In genomic region chr8:128472871-128473270, GRCm38 (mm10) we compare ENCODE assay signal across 23 mouse cellular contexts.
A peak's percentile ranks its signal among the peaks of the same experiment; 100 is the strongest.
DNase-seq lines count a peak whose midpoint lies in the region; ATAC-seq and TF ChIP-seq lines count a peak whose summit lies in the region.
"Had no signal": no experiment of that assay in that cellular context is flagged by ENCODE, and none has a peak within 500 bp of the region (broad histone marks: within the 10 kb centered on the region; RNA-seq: fewer than 3 reads in every experiment).

No protein-coding gene starts in this region.

- H3K9ac ChIP-seq in liver, adult 2 months (ENCODE audit: low read depth, low read length), result no peak overlapping the region
- H3K9ac ChIP-seq in liver, embryonic 12.5 days, result no peak overlapping the region
- H3K9ac ChIP-seq: embryonic facial prominence, embryonic 12.5 days; forebrain, embryonic 13.5 days; forebrain, embryonic 15.5 days; forebrain, postnatal 0 days had no signal

- no peaks in the 10 kb centered on the region for H3K27me3 ChIP-seq in cerebellum, adult 2 months (ENCODE audit: control insufficient read depth, insufficient read depth, low read length)
- no peaks in the 10 kb centered on the region for H3K27me3 ChIP-seq in liver, adult 2 months (ENCODE audit: control insufficient read depth, insufficient read depth, low read length)
- H3K27me3 ChIP-seq in liver, embryonic 12.5 days (replicated peaks), result no peaks in the 10 kb centered on the region
- H3K27me3 ChIP-seq: CH12.LX; embryonic facial prominence, embryonic 12.5 days; forebrain, embryonic 13.5 days; forebrain, embryonic 15.5 days; Patski had no signal

- peaks cover 65% of the 10 kb centered on the region for H3K36me3 ChIP-seq in liver, adult 2 months (ENCODE audit: control insufficient read depth, insufficient read depth, low read length)
- H3K36me3 ChIP-seq in liver, embryonic 12.5 days, result peaks cover 21% of the 10 kb centered on the region
- H3K36me3 ChIP-seq: G1E had no signal

- WGBS in cerebellum, adult 2 months, result 12% methylated on average over 2 of the region's 2 CpGs
- 27% methylated on average over 2 of the region's 2 CpGs for WGBS in liver, adult 2 months
- WGBS in liver, embryonic 12.5 days (ENCODE audit: insufficient replicate concordance), result 84% methylated on average over 2 of the region's 2 CpGs

- no peaks in the 10 kb centered on the region for H3K9me3 ChIP-seq in liver, embryonic 12.5 days (replicated peaks)
- H3K9me3 ChIP-seq: embryonic facial prominence, embryonic 10.5 days; embryonic facial prominence, embryonic 12.5 days; forebrain, embryonic 13.5 days; forebrain, embryonic 15.5 days; G1E had no signal

- H3K4me3 ChIP-seq in cerebellum, adult 2 months (replicated peaks; ENCODE audit: insufficient read depth, low read depth, low read length), result no peak overlapping the region
- H3K4me3 ChIP-seq in layer of hippocampus, adult 2 months, result no peak overlapping the region
- no peak overlapping the region for H3K4me3 ChIP-seq in liver, adult 2 months (ENCODE audit: insufficient read depth, low read depth, low read length)
- H3K4me3 ChIP-seq in liver, embryonic 12.5 days, result no peak overlapping the region
- H3K4me3 ChIP-seq: embryonic facial prominence, embryonic 10.5 days; embryonic facial prominence, embryonic 12.5 days; forebrain, embryonic 13.5 days; forebrain, embryonic 15.5 days had no signal

- H3K4me1 ChIP-seq in cerebellum, adult 2 months (ENCODE audit: control insufficient read depth, insufficient read depth, low read length), result no peaks in the 10 kb centered on the region
- peaks cover 20% of the 10 kb centered on the region for H3K4me1 ChIP-seq in liver, adult 2 months (ENCODE audit: control insufficient read depth, insufficient read depth, low read length)
- no peaks in the 10 kb centered on the region for H3K4me1 ChIP-seq in liver, embryonic 12.5 days

- H3K27ac ChIP-seq in cerebellum, adult 2 months (ENCODE audit: insufficient read depth, low read length), result no peak overlapping the region
- peak overlapping the region; percentile 32 for H3K27ac ChIP-seq in layer of hippocampus, adult 2 months
- H3K27ac ChIP-seq in liver, adult 2 months (replicated peaks; ENCODE audit: insufficient read depth, low read depth, low read length), result peak overlapping the region; percentile 47
- no peak overlapping the region for H3K27ac ChIP-seq in liver, embryonic 12.5 days
- H3K27ac ChIP-seq: embryonic facial prominence, embryonic 10.5 days; embryonic facial prominence, embryonic 12.5 days; forebrain, embryonic 13.5 days; forebrain, embryonic 15.5 days had no signal

- ATAC-seq in liver, embryonic 12.5 days, result no peak
- ATAC-seq: activated CD4-positive, CD25-positive, alpha-beta regulatory T cell, adult 4 months; forebrain, embryonic 13.5 days; forebrain, embryonic 15.5 days; forebrain, postnatal 0 days; Patski had no signal

- no peak for TF ChIP-seq POLR2A in cerebellum, adult 2 months (IDR thresholded peaks at IDR 0.05; ENCODE audit: borderline replicate concordance, insufficient read depth, low read length)
- no peak for TF ChIP-seq POLR2A in liver, adult 2 months (IDR thresholded peaks at IDR 0.05; ENCODE audit: extremely low read depth, insufficient read depth, low read length)

- peak; percentile 63 to 71 for DNase-seq in cerebellum, postnatal 10 days
- DNase-seq in cerebellum, adult 2 months, result no peak
- DNase-seq in heart, adult 11 months, result peak; percentile 82
- DNase-seq in heart, postnatal 10 days, result no peak
- no peak for DNase-seq in layer of hippocampus, adult 2 months (ENCODE audit: low spot score in 2 of 2)
- no peak for DNase-seq in layer of hippocampus, postnatal 25 days (ENCODE audit: extremely low spot score in 1 of 2, low spot score in 1 of 2)
- DNase-seq in liver, adult 2 months (ENCODE audit: extremely low read depth, low read depth, low spot score), result peak; percentile 49
- DNase-seq: adrenal gland, adult 8-10 months; adrenal gland, postnatal 14 days; adrenal gland, postnatal 36 days; B cell, adult 2 months; cerebellum, adult 11-12 months; cerebellum, adult 8-10 months; forebrain, postnatal 0 days had no signal

- H3K4me2 ChIP-seq in liver, embryonic 12.5 days, result no peak overlapping the region
- H3K4me2 ChIP-seq: embryonic facial prominence, embryonic 12.5 days; forebrain, embryonic 13.5 days; forebrain, embryonic 15.5 days had no signal

- intact Hi-C loops in heart, postnatal 10 days (cut with DNase I), result no loop called here

- no peak for TF ChIP-seq CTCF in cerebellum, adult 2 months (IDR thresholded peaks at IDR 0.05; ENCODE audit: borderline replicate concordance, insufficient read depth, low read depth, low read length)
- no peak for TF ChIP-seq CTCF in layer of hippocampus, adult 2 months (conservative IDR thresholded peaks at IDR 0.05)
- TF ChIP-seq CTCF in liver, adult 2 months (IDR thresholded peaks at IDR 0.05; ENCODE audit: low read depth, low read length), result no peak

- peaks cover 1% of the 10 kb centered on the region; the same call in 1 of the 2 replicates for H3K79me2 ChIP-seq in liver, adult 2 months (ENCODE audit: control insufficient read depth, insufficient read depth, low read length)

Comparison
In these comparisons a context has a peak if more than half of its experiments do, and no peak if none do; other contexts are left out.
1. DNase-seq: peak in cerebellum, postnatal 10 days (2 of 2), heart, adult 11 months (single experiment) and liver, adult 2 months (single experiment); none in cerebellum, adult 2 months (0 of 2), heart, postnatal 10 days (0 of 2), layer of hippocampus, adult 2 months (0 of 2) and layer of hippocampus, postnatal 25 days (0 of 2).
2. H3K27ac ChIP-seq: peak in layer of hippocampus, adult 2 months (single experiment) and liver, adult 2 months (single experiment); none in cerebellum, adult 2 months (single experiment) and liver, embryonic 12.5 days (single experiment).